Mouse (Mus musculus) megakaryocyte, embryonic 14.5 days (primary cell): ENCODE measurements around the gene Apon. TPM values are rescaled to one million over a fixed set of nuclear protein-coding genes. Genes with fewer than 3 reads are reported as not detected.
"Not testable (repeated sequence)": the region's sequence is repeated elsewhere in the genome, so short reads cannot be mapped to it uniquely, and the experiment has no call there.

Experiments used
- H3K27me3 ChIP-seq: replicated peaks from 2 replicates; pipeline ENCODE3; 2012; ENCODE audit warnings: inconsistent platforms
- H3K36me3 ChIP-seq: replicated peaks from 2 replicates; pipeline ENCODE3; 2012; ENCODE audit warnings: low read length, inconsistent platforms, mixed read lengths
- H3K4me1 ChIP-seq: 2 replicates; pipeline ENCODE4 v1.6.1; 2012; ENCODE audit warnings: inconsistent platforms
- H3K4me3 ChIP-seq: replicated peaks from 2 replicates; pipeline ENCODE3; 2012; ENCODE audit warnings: moderate library complexity, mild to moderate bottlenecking, inconsistent platforms
- H3K9me3 ChIP-seq: 2 replicates; pipeline ENCODE4 v1.6.1; 2012; ENCODE audit warnings: inconsistent platforms
- FLI1 ChIP-seq: IDR thresholded peaks from 2 replicates; pipeline ENCODE4 v1.6.1; 2012; ENCODE audit warnings: low read length, inconsistent platforms, mixed read lengths
- GATA1 ChIP-seq: IDR thresholded peaks from 3 replicates; pipeline ENCODE4 v1.6.1; 2012; ENCODE audit warnings: mixed read lengths, low read length, inconsistent platforms, borderline replicate concordance
- polyA plus RNA-seq: library from polyadenylated mRNA; stranded (reverse); fragments of >175 nt; gene quantifications from 2 replicates; pipeline ENCODE4 v1.2.3, GENCODE M21; 2012; ENCODE audit warnings: low replicate concordance; ENCODE audit not compliant: insufficient read depth

The Apon gene
- polyA plus RNA-seq, 1 experiment: not detected

DNA sequence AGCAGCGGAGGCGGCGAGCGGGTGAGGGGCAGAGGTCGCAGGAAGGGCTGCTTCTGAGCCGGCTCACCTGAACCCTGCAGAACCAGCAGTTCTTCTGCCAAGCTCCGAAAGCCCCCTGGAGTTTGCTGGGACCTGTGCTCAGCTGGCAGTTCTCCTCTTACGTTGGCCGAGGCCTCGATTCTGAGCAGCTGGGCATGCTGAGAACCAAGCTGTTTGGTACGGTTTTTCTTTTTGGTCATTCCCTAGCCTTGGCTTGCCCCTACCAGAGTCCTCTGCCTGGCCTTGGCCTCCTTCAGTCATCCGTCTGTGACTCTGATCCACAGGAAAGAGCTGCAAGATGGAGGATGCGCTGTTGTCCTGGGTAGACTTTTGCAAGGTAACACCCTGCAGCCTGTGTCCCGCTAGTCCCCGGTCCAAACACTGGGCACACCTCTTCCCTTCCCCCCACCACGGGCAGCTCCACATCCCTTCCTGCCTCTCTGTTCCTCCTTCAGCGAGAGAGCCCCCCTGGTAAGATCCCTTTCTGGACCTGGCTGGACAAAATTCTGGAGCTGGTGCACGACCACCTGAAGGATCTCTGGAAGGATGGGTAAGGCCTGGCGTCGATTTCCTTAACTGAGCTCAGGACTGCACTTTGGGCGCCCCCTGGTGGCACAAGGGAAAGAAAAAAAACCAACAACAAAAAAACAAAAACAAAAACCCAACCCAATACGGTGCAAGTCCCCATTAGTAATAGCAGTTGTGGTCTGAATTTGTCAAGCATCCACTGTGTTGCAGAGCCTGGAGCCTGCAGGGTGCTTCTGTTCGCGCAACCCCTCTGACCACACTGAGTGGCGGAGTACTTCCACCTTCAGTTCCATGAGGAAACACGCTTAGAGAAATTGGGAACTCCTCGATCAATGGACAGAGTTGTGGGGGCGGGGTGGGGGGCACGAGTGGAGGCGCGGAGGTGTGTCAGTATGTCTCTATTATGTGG lies 30.0 kb downstream of the Apon start:
- H3K36me3 ChIP-seq: peaks cover 97% of the 10 kb centered on the region
- no peak overlapping the region for H3K4me3 ChIP-seq
- no peak for TF ChIP-seq FLI1
- no peak for TF ChIP-seq GATA1

GRCm38 (mm10) chr10:128290594-128290993 lies 36.7 kb downstream of the Apon start:
- H3K4me3 ChIP-seq, H3K9me3 ChIP-seq, H3K27me3 ChIP-seq, H3K4me1 ChIP-seq: not testable (repeated sequence)
- peaks cover 76% of the 10 kb centered on the region for H3K36me3 ChIP-seq

More for the DNA sequence above, 30.0 kb downstream of the Apon start:
- no peaks in the 10 kb centered on the region for H3K27me3 ChIP-seq
- H3K4me1 ChIP-seq: peaks cover 3% of the 10 kb centered on the region; the same call in 1 of the 2 replicates
- H3K9me3 ChIP-seq: no peaks in the 10 kb centered on the region

GRCm38 (mm10) chr10:128296370-128297090 lies 42.6 kb downstream of the Apon start:
- H3K36me3 ChIP-seq: peaks cover 22% of the 10 kb centered on the region
- H3K27me3 ChIP-seq: no peaks in the 10 kb centered on the region

GRCm38 (mm10) chr10:128297221-128297620 lies 43.3 kb downstream of the Apon start:
- peaks cover 15% of the 10 kb centered on the region for H3K36me3 ChIP-seq
- no peaks in the 10 kb centered on the region for H3K9me3 ChIP-seq
- TF ChIP-seq GATA1: no peak
- no peak for TF ChIP-seq FLI1
- no peaks in the 10 kb centered on the region for H3K27me3 ChIP-seq
- no peak overlapping the region for H3K4me3 ChIP-seq
- peaks cover 31% of the 10 kb centered on the region for H3K4me1 ChIP-seq

More at GRCm38 (mm10) chr10:128296370-128297090, 42.6 kb downstream of the Apon start:
- no peaks in the 10 kb centered on the region for H3K9me3 ChIP-seq
- TF ChIP-seq GATA1 (no peak), FLI1 (no peak)
- peaks cover 26% of the 10 kb centered on the region for H3K4me1 ChIP-seq
- H3K4me3 ChIP-seq: no peak overlapping the region

GRCm38 (mm10) chr10:128297622-128298021 lies 43.7 kb downstream of the Apon start:
- peaks cover 11% of the 10 kb centered on the region for H3K36me3 ChIP-seq
- TF ChIP-seq GATA1 (no peak), FLI1 (no peak)
- H3K27me3 ChIP-seq: no peaks in the 10 kb centered on the region
- peaks cover 31% of the 10 kb centered on the region for H3K4me1 ChIP-seq
- H3K4me3 ChIP-seq: no peak overlapping the region
- no peaks in the 10 kb centered on the region for H3K9me3 ChIP-seq

- H3K9me3 ChIP-seq: no peaks in the 10 kb centered on the region
- H3K4me1 ChIP-seq: peaks cover 27% of the 10 kb centered on the region
- TF ChIP-seq GATA1 (no peak), FLI1 (no peak)
- H3K4me3 ChIP-seq: no peak overlapping the region
- H3K36me3 ChIP-seq: peaks cover 5% of the 10 kb centered on the region
- H3K27me3 ChIP-seq: no peaks in the 10 kb centered on the region
Measured at GRCm38 (mm10) chr10:128298243-128298642, 44.3 kb downstream of the Apon start.

GRCm38 (mm10) chr10:128298702-128299171 lies 44.8 kb downstream of the Apon start, which contains the start of gene Il23a:
Il23a (minus strand) TSS chr10:128298752.
- Histone ChIP-seq H3K36me3 (no peaks in the 10 kb centered on the region), H3K9me3 (no peaks in the 10 kb centered on the region), H3K4me3 (no peak within 1 kb of the TSS), H3K4me1 (peaks cover 30% of the 10 kb centered on the region), H3K27me3 (no peaks in the 10 kb centered on the region)
- TF ChIP-seq FLI1: no peak
- TF ChIP-seq GATA1: no peak

DNA sequence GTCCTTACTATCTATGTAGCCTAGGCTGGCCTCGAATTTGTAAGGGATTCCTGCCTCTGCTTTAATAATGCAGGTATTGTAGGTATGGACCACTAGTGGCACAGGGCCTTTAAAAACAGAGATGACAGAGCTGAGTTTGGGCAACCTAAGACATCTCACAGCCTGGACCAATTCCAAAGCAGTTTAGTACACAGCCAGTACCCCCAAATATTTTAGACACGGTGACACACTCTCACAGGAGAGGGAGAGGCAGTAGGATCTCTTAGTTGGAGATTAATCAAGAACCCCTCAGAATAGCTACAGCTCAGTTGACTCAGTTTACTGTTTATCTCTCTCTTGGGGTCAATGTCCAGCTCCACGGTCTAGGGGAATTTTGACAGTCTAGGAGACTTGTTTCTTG lies 48.5 kb downstream of the Apon start:
- no peaks in the 10 kb centered on the region for H3K27me3 ChIP-seq
- TF ChIP-seq FLI1 (no peak), GATA1 (no peak)
- H3K9me3 ChIP-seq: no peaks in the 10 kb centered on the region

DNA sequence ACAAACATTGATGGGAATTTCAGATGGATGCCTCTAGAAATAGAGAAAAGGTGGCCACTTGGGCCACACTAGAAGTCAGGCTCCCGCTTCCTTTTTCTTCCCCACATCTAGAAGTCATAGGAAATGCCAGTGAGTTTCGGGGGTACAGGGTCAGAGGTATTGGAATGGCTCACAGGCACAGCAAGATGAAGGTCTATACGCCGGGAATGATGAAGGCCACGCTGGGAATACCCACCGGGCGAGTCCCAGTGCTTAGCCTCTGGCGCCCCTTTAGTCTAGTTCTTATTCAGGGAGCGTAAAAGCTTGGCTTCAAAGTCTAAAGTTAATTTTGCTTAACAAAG lies 48.9 kb downstream of the Apon start:
- Histone ChIP-seq H3K36me3 (peaks cover 21% of the 10 kb centered on the region), H3K4me1 (peaks cover 47% of the 10 kb centered on the region), H3K4me3 (peak overlapping the region; percentile 93), H3K27me3 (no peaks in the 10 kb centered on the region), H3K9me3 (no peaks in the 10 kb centered on the region)
- no peak for TF ChIP-seq GATA1

More for the DNA sequence above, 48.5 kb downstream of the Apon start:
- H3K4me1 ChIP-seq: peaks cover 49% of the 10 kb centered on the region
- peaks cover 21% of the 10 kb centered on the region for H3K36me3 ChIP-seq
- H3K4me3 ChIP-seq: peak overlapping the region; percentile 93
